27 mouse cellular contexts compared by ENCODE assay signal in genomic region chr17:37491930-37492518, GRCm38 (mm10). TPM values are rescaled to one million over a fixed set of nuclear protein-coding genes. Genes with fewer than 3 reads are reported as not detected.
DNase-seq lines count a peak whose midpoint lies in the region; ATAC-seq and TF ChIP-seq lines count a peak whose summit lies in the region.
"Had no signal": no experiment of that assay in that cellular context is flagged by ENCODE, and none has a peak within 500 bp of the region (broad histone marks: within the 10 kb centered on the region; RNA-seq: fewer than 3 reads in every experiment).

Gene Olfr110 (plus strand): TSS chr17:37492468.

- no peak within 1 kb of the TSS for H3K4me3 ChIP-seq in MEL (ENCODE audit: control insufficient read depth in 1 of 2, insufficient read depth in 1 of 2, low read depth in 2 of 2, low read length in 2 of 2)
- H3K4me3 ChIP-seq in midbrain, embryonic 16.5 days (ENCODE audit: low read depth, low read length) = no peak within 1 kb of the TSS
- H3K4me3 ChIP-seq: forebrain, embryonic 13.5 days; heart, adult 2 months; intestine, embryonic 15.5 days; limb, embryonic 12.5 days; midbrain, embryonic 13.5 days; myocyte; neural tube, embryonic 15.5 days had no signal

- no peaks in the 10 kb centered on the region for H3K4me1 ChIP-seq in MEL (ENCODE audit: control insufficient read depth in 1 of 2, insufficient read depth in 2 of 2, low read length in 2 of 2)
- H3K4me1 ChIP-seq in midbrain, embryonic 16.5 days (ENCODE audit: control insufficient read depth, insufficient read depth, low read length) = no peaks in the 10 kb centered on the region
- H3K4me1 ChIP-seq: forebrain, embryonic 13.5 days; intestine, embryonic 15.5 days; limb, embryonic 12.5 days; midbrain, embryonic 13.5 days; neural tube, embryonic 15.5 days had no signal

- no peak for TF ChIP-seq RAD21 in MEL (IDR thresholded peaks at IDR 0.05; ENCODE audit: low read depth, low read length)

- H3K36me3 ChIP-seq in MEL (ENCODE audit: control insufficient read depth in 1 of 2, insufficient read depth in 2 of 2, low read length in 2 of 2) = no peaks in the 10 kb centered on the region
- no peaks in the 10 kb centered on the region for H3K36me3 ChIP-seq in midbrain, embryonic 16.5 days (ENCODE audit: control insufficient read depth, insufficient read depth, low read length)
- H3K36me3 ChIP-seq: intestine, embryonic 15.5 days; limb, embryonic 12.5 days; midbrain, embryonic 13.5 days; neural tube, embryonic 15.5 days had no signal

- TF ChIP-seq POLR2A in MEL (IDR thresholded peaks at IDR 0.05; ENCODE audit: control insufficient read depth in 1 of 2, insufficient read depth in 1 of 2, low read depth in 1 of 2, low read length in 2 of 2, poor library complexity in 1 of 2) = no peak

- no peaks in the 10 kb centered on the region for H3K27me3 ChIP-seq in MEL (ENCODE audit: control insufficient read depth in 1 of 2, insufficient read depth in 2 of 2, low read length in 2 of 2)
- H3K27me3 ChIP-seq in midbrain, embryonic 16.5 days (ENCODE audit: control insufficient read depth, insufficient read depth, low read depth, low read length) = no peaks in the 10 kb centered on the region
- H3K27me3 ChIP-seq: forebrain, embryonic 13.5 days; intestine, embryonic 15.5 days; limb, embryonic 12.5 days; midbrain, embryonic 13.5 days; neural tube, embryonic 15.5 days had no signal

- peak; percentile 78 for ATAC-seq in granulocyte monocyte progenitor cell, adult 5-6 weeks (replicated peaks; ENCODE audit: poor library complexity, severe bottlenecking)
- no peak for ATAC-seq in midbrain, embryonic 16.5 days
- ATAC-seq: forebrain, embryonic 13.5 days; intestine, embryonic 15.5 days; midbrain, embryonic 13.5 days had no signal

- no peak within 1 kb of the TSS for H3K9ac ChIP-seq in MEL (ENCODE audit: control insufficient read depth, low read depth, low read length, poor library complexity, severe bottlenecking)
- H3K9ac ChIP-seq in midbrain, embryonic 16.5 days (ENCODE audit: low read depth, low read length) = no peak within 1 kb of the TSS
- H3K9ac ChIP-seq: forebrain, embryonic 13.5 days; hindbrain, embryonic 14.5 days; intestine, embryonic 15.5 days; limb, embryonic 12.5 days; liver, embryonic 14.5 days; midbrain, embryonic 13.5 days; neural tube, embryonic 15.5 days had no signal

- WGBS in midbrain, embryonic 16.5 days = 63% methylated on average over 1 of the region's 1 CpGs

- TF ChIP-seq EP300 in MEL (IDR thresholded peaks at IDR 0.05; ENCODE audit: low read depth in 1 of 2, low read length in 2 of 2) = no peak

- H3K79me2 ChIP-seq in MEL (ENCODE audit: control insufficient read depth, insufficient read depth, low read length, poor library complexity) = no peaks in the 10 kb centered on the region

- no peak within 1 kb of the TSS for H3K27ac ChIP-seq in MEL (ENCODE audit: control insufficient read depth, low read depth, low read length)
- no peak within 1 kb of the TSS for H3K27ac ChIP-seq in midbrain, embryonic 16.5 days (ENCODE audit: low read length)
- H3K27ac ChIP-seq: forebrain, embryonic 13.5 days; heart, adult 2 months; hindbrain, embryonic 14.5 days; intestine, embryonic 15.5 days; kidney, postnatal 0 days; limb, embryonic 12.5 days; liver, embryonic 14.5 days; midbrain, embryonic 13.5 days; neural tube, embryonic 15.5 days had no signal

- H3K4me2 ChIP-seq in midbrain, embryonic 16.5 days (ENCODE audit: low read length) = no peak within 1 kb of the TSS
- H3K4me2 ChIP-seq: forebrain, embryonic 13.5 days; hindbrain, embryonic 14.5 days; intestine, embryonic 15.5 days; limb, embryonic 12.5 days; midbrain, embryonic 13.5 days; neural tube, embryonic 15.5 days had no signal

- no peak for TF ChIP-seq CTCF in MEL (IDR thresholded peaks at IDR 0.05 in 2 of 3, conservative IDR thresholded peaks at IDR 0.05 in 1 of 3; ENCODE audit: control insufficient read depth in 1 of 3, insufficient read depth in 1 of 3, low read depth in 2 of 3, low read length in 3 of 3, poor library complexity in 1 of 3, severe bottlenecking in 1 of 3)

- no peaks in the 10 kb centered on the region for H3K9me3 ChIP-seq in MEL (replicated peaks; ENCODE audit: insufficient read depth, low read length)
- no peaks in the 10 kb centered on the region for H3K9me3 ChIP-seq in midbrain, embryonic 16.5 days (replicated peaks; ENCODE audit: control insufficient read depth, low read length, poor library complexity, severe bottlenecking)
- H3K9me3 ChIP-seq: forebrain, embryonic 13.5 days; intestine, embryonic 15.5 days; limb, embryonic 12.5 days; midbrain, embryonic 13.5 days; neural tube, embryonic 15.5 days had no signal

- peak; percentile 3 to 30 for DNase-seq in heart, adult 18-20 months
- no peak for DNase-seq in heart, postnatal 4 days
- peak; percentile 7 to 33 for DNase-seq in left cerebral cortex, adult 9 months (ENCODE audit: low spot score in 2 of 2)
- no peak for DNase-seq in left cerebral cortex, adult 8-10 months (ENCODE audit: low spot score in 2 of 2)
- peak; percentile 5 for DNase-seq in MEL (ENCODE audit: low read depth, low spot score)
- DNase-seq in urinary bladder, postnatal 25 days (ENCODE audit: low spot score) = no peak
- DNase-seq: adrenal gland, postnatal 25 days; cerebellum, postnatal 25 days; heart, adult 2 months; thymus, adult 2 months had no signal

TF ChIP-seq in MEL, 35 proteins besides CTCF, POLR2A, EP300 and RAD21:
- TF ChIP-seq CHD2 (IDR thresholded peaks at IDR 0.05; ENCODE audit: low read length) = no peak
- TF ChIP-seq GABPA (IDR thresholded peaks at IDR 0.05; ENCODE audit: low read depth, low read length) = no peak
- TF ChIP-seq MXI1 (IDR thresholded peaks at IDR 0.05; ENCODE audit: low read depth, low read length) = no peak
- TF ChIP-seq E2F4 (IDR thresholded peaks at IDR 0.05; ENCODE audit: borderline replicate concordance, low read depth, low read length) = no peak
- TF ChIP-seq MYB (IDR thresholded peaks at IDR 0.05; ENCODE audit: low read depth, low read length) = no peak
- no peak for TF ChIP-seq TBP (IDR thresholded peaks at IDR 0.05; ENCODE audit: low read depth, low read length)
- TF ChIP-seq UBTF (IDR thresholded peaks at IDR 0.05; ENCODE audit: borderline replicate concordance, insufficient read depth, low read depth, low read length) = no peak
- no peak for TF ChIP-seq TCF12 (IDR thresholded peaks at IDR 0.05; ENCODE audit: low read depth, low read length)
- no peak for TF ChIP-seq POLR2AphosphoS5 (IDR thresholded peaks at IDR 0.05; ENCODE audit: borderline replicate concordance, low read depth, low read length)
- TF ChIP-seq RCOR1 (IDR thresholded peaks at IDR 0.05; ENCODE audit: low read depth, low read length) = no peak
- TF ChIP-seq USF1 (IDR thresholded peaks at IDR 0.05; ENCODE audit: low read depth, low read length) = no peak
- no peak for TF ChIP-seq NELFE (IDR thresholded peaks at IDR 0.05; ENCODE audit: low read depth, low read length)
- no peak for TF ChIP-seq SMC3 (IDR thresholded peaks at IDR 0.05; ENCODE audit: low read depth, low read length)

RNA-seq across cellular contexts. Expression of gene Olfr110, which starts in this region (rescaled TPM):
- not detected for total RNA-seq in heart, adult 18-20 months (2021)
- total RNA-seq in heart, postnatal 4 days (2021) = not detected
- 1 to 10 TPM in 1 of 4 experiments, under 1 TPM in 1, not detected in 2; 0.87 to 1.6 TPM for total RNA-seq in left cerebral cortex, adult 8-10 months (2022)
- total RNA-seq in MEL (2012; rRNA removed) = not detected in 2 replicates
- not detected for polyA plus RNA-seq in MEL (2012; ENCODE audit: insufficient read depth in 1 of 2, insufficient read length in 2 of 2, low read depth in 1 of 2, low replicate concordance in 2 of 2, missing spikeins in 1 of 2)
- not detected in 2 replicates for total RNA-seq in granulocyte monocyte progenitor cell, adult 5-6 weeks (2014; fragmentation: Nextera tagmentation)
- not detected in 2 replicates for total RNA-seq in granulocyte monocyte progenitor cell, adult 5-6 weeks (2017)
- not detected in 2 replicates for polyA plus RNA-seq in midbrain, embryonic 16.5 days (2015; fragmentation: Nextera tagmentation; extraction: Ambion mirVana)
- total RNA-seq: adrenal gland, postnatal 25 days; gastrocnemius, adult 8-10 months; heart, adult 2 months; layer of hippocampus, postnatal 14 days had no signal
- polyA plus RNA-seq: forebrain, embryonic 13.5 days; heart, adult 2 months; heart, embryonic 16.5 days; hindbrain, embryonic 14.5 days; intestine, embryonic 15.5 days; kidney, postnatal 0 days; limb, embryonic 12.5 days; midbrain, embryonic 13.5 days; myocyte; neural tube, embryonic 15.5 days; small intestine, adult 2 months; stomach, embryonic 14.5 days; urinary bladder, adult 2 months had no signal

Comparison
In these comparisons a context has a peak if more than half of its experiments do, and no peak if none do; other contexts are left out.
1. DNase-seq: peak in left cerebral cortex, adult 9 months (2 of 2); none in heart, postnatal 4 days (single experiment), left cerebral cortex, adult 8-10 months (0 of 2) and urinary bladder, postnatal 25 days (single experiment).
2. Peak in DNase-seq in heart, adult 18-20 months; RNA of the gene not detected or under 1 TPM.
3. Peak in DNase-seq in MEL; RNA of the gene not detected or under 1 TPM.
4. Peak in ATAC-seq in granulocyte monocyte progenitor cell, adult 5-6 weeks; RNA of the gene not detected or under 1 TPM.